Mouse (Mus musculus): ENCODE measurements around the gene Fndc9.

- TF ChIP-seq CTCF (conservative IDR thresholded peaks at IDR 0.05; ENCODE audit: low read length): no peak
- no peak for TF ChIP-seq NANOG (IDR thresholded peaks at IDR 0.05; ENCODE audit: borderline replicate concordance, low read length)
Measured at GRCm38 (mm10) chr11:46225345-46225744, 10.0 kb upstream of the Fndc9 start.

Measured in E14TG2a.4 (cell line).